Mouse (Mus musculus): ENCODE measurements around the gene Txndc17. TPM values are rescaled to one million over a fixed set of nuclear protein-coding genes. Genes with fewer than 3 reads are reported as not detected.

Txndc17 gene
- polyA plus RNA-seq, 1 experiment: 62.2 TPM

GRCm38 (mm10) chr11:72224865-72225264, 17.5 kb downstream of the Txndc17 start:
- WGBS: 9% methylated on average over 5 of the region's 5 CpGs
- DNase-seq: peak; percentile 68 to 81
- TF ChIP-seq POLR2A (IDR thresholded peaks at IDR 0.05; ENCODE audit: borderline replicate concordance, insufficient read depth, low read length) (no peak), CTCF (IDR thresholded peaks at IDR 0.05; ENCODE audit: borderline replicate concordance, insufficient read depth, low read depth, low read length) (peak; percentile 94)
- H3K4me1 ChIP-seq (ENCODE audit: control insufficient read depth, insufficient read depth, low read length): peaks cover 8% of the 10 kb centered on the region
- H3K27ac ChIP-seq (ENCODE audit: insufficient read depth, low read length): no peak overlapping the region
- no peaks in the 10 kb centered on the region for H3K27me3 ChIP-seq (ENCODE audit: control insufficient read depth, insufficient read depth, low read length)
- no peak overlapping the region for H3K4me3 ChIP-seq (replicated peaks; ENCODE audit: insufficient read depth, low read depth, low read length)

- DNase-seq: peak; percentile 60 to 76
- no peak for TF ChIP-seq POLR2A (IDR thresholded peaks at IDR 0.05; ENCODE audit: borderline replicate concordance, insufficient read depth, low read length)
- TF ChIP-seq CTCF (IDR thresholded peaks at IDR 0.05; ENCODE audit: borderline replicate concordance, insufficient read depth, low read depth, low read length): no peak
- Histone ChIP-seq H3K4me1 (ENCODE audit: control insufficient read depth, insufficient read depth, low read length) (peaks cover 8% of the 10 kb centered on the region), H3K27ac (ENCODE audit: insufficient read depth, low read length) (no peak overlapping the region), H3K4me3 (replicated peaks; ENCODE audit: insufficient read depth, low read depth, low read length) (no peak overlapping the region), H3K27me3 (ENCODE audit: control insufficient read depth, insufficient read depth, low read length) (no peaks in the 10 kb centered on the region)
- WGBS: 31% methylated on average over 10 of the region's 10 CpGs
Observed at GRCm38 (mm10) chr11:72226020-72226791, 18.9 kb downstream of the Txndc17 start.

GRCm38 (mm10) chr11:72226901-72227300, 19.6 kb downstream of the Txndc17 start:
- Histone ChIP-seq H3K27me3 (ENCODE audit: control insufficient read depth, insufficient read depth, low read length) (no peaks in the 10 kb centered on the region), H3K4me1 (ENCODE audit: control insufficient read depth, insufficient read depth, low read length) (peaks cover 8% of the 10 kb centered on the region), H3K27ac (ENCODE audit: insufficient read depth, low read length) (no peak overlapping the region), H3K4me3 (replicated peaks; ENCODE audit: insufficient read depth, low read depth, low read length) (no peak overlapping the region)
- TF ChIP-seq CTCF (IDR thresholded peaks at IDR 0.05; ENCODE audit: borderline replicate concordance, insufficient read depth, low read depth, low read length): no peak
- TF ChIP-seq POLR2A (IDR thresholded peaks at IDR 0.05; ENCODE audit: borderline replicate concordance, insufficient read depth, low read length): no peak
- DNase-seq: no peak
- WGBS: 79% methylated on average over 6 of the region's 6 CpGs

GRCm38 (mm10) chr11:72228513-72228912, 21.2 kb downstream of the Txndc17 start:
- TF ChIP-seq CTCF (IDR thresholded peaks at IDR 0.05; ENCODE audit: borderline replicate concordance, insufficient read depth, low read depth, low read length) (no peak), POLR2A (IDR thresholded peaks at IDR 0.05; ENCODE audit: borderline replicate concordance, insufficient read depth, low read length) (no peak)
- Histone ChIP-seq H3K4me1 (ENCODE audit: control insufficient read depth, insufficient read depth, low read length) (peaks cover 8% of the 10 kb centered on the region), H3K27me3 (ENCODE audit: control insufficient read depth, insufficient read depth, low read length) (no peaks in the 10 kb centered on the region), H3K4me3 (replicated peaks; ENCODE audit: insufficient read depth, low read depth, low read length) (no peak overlapping the region), H3K27ac (ENCODE audit: insufficient read depth, low read length) (no peak overlapping the region)
- no peak for DNase-seq
- 90% methylated on average over 4 of the region's 4 CpGs for WGBS

DNA sequence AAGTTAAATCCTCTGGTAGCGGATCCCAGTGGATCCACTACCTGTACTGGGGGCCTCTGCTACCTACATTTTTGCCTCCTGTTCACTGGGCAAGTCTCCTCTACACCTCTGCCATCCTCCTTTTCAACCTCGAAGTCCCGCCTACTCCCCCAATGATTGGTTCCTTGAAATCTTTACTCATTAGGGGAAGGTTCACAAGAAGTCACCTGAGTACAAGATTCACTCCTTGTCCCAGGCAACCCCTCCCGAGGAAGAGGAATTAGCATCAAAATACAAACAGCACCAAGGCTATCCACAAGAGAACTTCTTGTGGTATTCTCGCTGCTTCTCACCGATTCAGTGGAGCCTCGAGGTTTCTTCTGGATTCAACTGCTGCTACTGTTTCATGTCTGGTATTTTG, 24.7 kb downstream of the Txndc17 start:
- H3K27ac ChIP-seq (ENCODE audit: insufficient read depth, low read length): no peak overlapping the region
- H3K4me1 ChIP-seq (ENCODE audit: control insufficient read depth, insufficient read depth, low read length): no peaks in the 10 kb centered on the region
- H3K4me3 ChIP-seq (replicated peaks; ENCODE audit: insufficient read depth, low read depth, low read length): no peak overlapping the region
- TF ChIP-seq POLR2A (IDR thresholded peaks at IDR 0.05; ENCODE audit: borderline replicate concordance, insufficient read depth, low read length) (no peak), CTCF (IDR thresholded peaks at IDR 0.05; ENCODE audit: borderline replicate concordance, insufficient read depth, low read depth, low read length) (no peak)
- H3K27me3 ChIP-seq (ENCODE audit: control insufficient read depth, insufficient read depth, low read length): no peaks in the 10 kb centered on the region
- no peak for DNase-seq
- WGBS: 94% methylated on average over 7 of the region's 7 CpGs

DNA sequence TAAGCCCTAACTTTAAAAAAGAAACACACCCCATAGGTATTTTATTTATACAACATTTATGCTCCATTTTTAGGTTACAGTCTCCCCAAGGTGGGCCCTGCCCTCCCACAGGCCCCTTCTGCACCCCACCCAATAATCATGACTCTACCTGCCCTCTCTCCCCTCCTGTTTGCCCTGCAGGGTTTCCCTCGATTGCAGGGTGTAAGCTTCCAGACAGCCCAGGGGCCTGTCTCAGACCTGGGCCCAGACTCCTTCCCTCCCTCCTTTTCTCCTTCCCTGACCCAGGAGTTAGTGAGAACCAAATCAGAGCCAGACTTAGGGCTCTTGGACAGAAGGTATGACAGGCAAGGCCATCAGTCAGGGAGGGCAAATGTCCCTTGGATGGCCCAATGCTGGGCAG, 25.6 kb downstream of the Txndc17 start:
- WGBS: 30% methylated on average over 1 of the region's 1 CpGs
- H3K27ac ChIP-seq (ENCODE audit: insufficient read depth, low read length): no peak overlapping the region
- TF ChIP-seq CTCF (IDR thresholded peaks at IDR 0.05; ENCODE audit: borderline replicate concordance, insufficient read depth, low read depth, low read length) (no peak), POLR2A (IDR thresholded peaks at IDR 0.05; ENCODE audit: borderline replicate concordance, insufficient read depth, low read length) (no peak)
- no peak overlapping the region for H3K4me3 ChIP-seq (replicated peaks; ENCODE audit: insufficient read depth, low read depth, low read length)
- H3K27me3 ChIP-seq (ENCODE audit: control insufficient read depth, insufficient read depth, low read length): no peaks in the 10 kb centered on the region
- no peak for DNase-seq
- H3K4me1 ChIP-seq (ENCODE audit: control insufficient read depth, insufficient read depth, low read length): no peaks in the 10 kb centered on the region

GRCm38 (mm10) chr11:72234013-72234412, 26.7 kb downstream of the Txndc17 start:
- no peak overlapping the region for H3K27ac ChIP-seq (ENCODE audit: insufficient read depth, low read length)
- TF ChIP-seq POLR2A (IDR thresholded peaks at IDR 0.05; ENCODE audit: borderline replicate concordance, insufficient read depth, low read length) (no peak), CTCF (IDR thresholded peaks at IDR 0.05; ENCODE audit: borderline replicate concordance, insufficient read depth, low read depth, low read length) (no peak)

More at GRCm38 (mm10) chr11:72234013-72234412, 26.7 kb downstream of the Txndc17 start:
- no peaks in the 10 kb centered on the region for H3K27me3 ChIP-seq (ENCODE audit: control insufficient read depth, insufficient read depth, low read length)
- no peaks in the 10 kb centered on the region for H3K4me1 ChIP-seq (ENCODE audit: control insufficient read depth, insufficient read depth, low read length)
- no peak overlapping the region for H3K4me3 ChIP-seq (replicated peaks; ENCODE audit: insufficient read depth, low read depth, low read length)
- WGBS: 37% methylated on average over 5 of the region's 5 CpGs
- DNase-seq: peak in 1 of 2 experiments; percentile 54

Data from cerebellum, adult 2 months (tissue).